Mouse (Mus musculus) lung, postnatal 0 days (tissue): ENCODE results near the gene Jak3. TPM values are rescaled to one million over a fixed set of nuclear protein-coding genes. Genes with fewer than 3 reads are reported as not detected.
A peak's percentile ranks its signal among the peaks of the same experiment; 100 is the strongest.

Experiments
- ATAC-seq: fragments of 200-750 bp; cut with Nextera tagmentation; 2 replicates; pipeline ENCODE4 v1.8.0; 2017; ENCODE audit warnings: moderate library complexity
- DNase-seq: peaks from one replicate; pipeline ENCODE4 v3.0.0-alpha.2; 2016; ENCODE audit warnings: low spot score
- H3K27ac ChIP-seq: fragments of 300-500 bp; sonication (generic); 2 replicates; pipeline ENCODE4 v1.5.1; 2014; ENCODE audit warnings: antibody characterized with exemption, mild to moderate bottlenecking, low read length, mixed read lengths
- H3K27me3 ChIP-seq: fragments of 300-500 bp; sonication (generic); replicated peaks from 2 replicates; pipeline ENCODE4 v1.6.1; 2014; ENCODE audit warnings: low read length, mixed read lengths; ENCODE audit not compliant: insufficient read depth
- H3K36me3 ChIP-seq: fragments of 300-500 bp; sonication (generic); 2 replicates; pipeline ENCODE4 v1.6.1; 2014; ENCODE audit warnings: low read length, mixed read lengths; ENCODE audit not compliant: insufficient read depth
- H3K4me1 ChIP-seq: fragments of 300-500 bp; sonication (generic); 2 replicates; pipeline ENCODE4 v1.6.1; 2014; ENCODE audit warnings: antibody characterized with exemption, low read depth, low read length, mixed read lengths; ENCODE audit not compliant: insufficient read depth
- H3K4me2 ChIP-seq: fragments of 300-500 bp; sonication (generic); replicated peaks from 2 replicates; pipeline ENCODE4 v1.6.1; 2014; ENCODE audit warnings: low read depth, mild to moderate bottlenecking, low read length, moderate library complexity, mixed read lengths
- H3K4me3 ChIP-seq: fragments of 300-500 bp; sonication (generic); 2 replicates; pipeline ENCODE4 v1.5.1; 2014; ENCODE audit warnings: low read depth, low read length
- H3K9ac ChIP-seq: fragments of 300-500 bp; sonication (generic); replicated peaks from 2 replicates; pipeline ENCODE4 v1.6.1; 2014; ENCODE audit warnings: low read depth, mild to moderate bottlenecking
- H3K9me3 ChIP-seq: fragments of 300-500 bp; sonication (generic); 2 replicates; pipeline ENCODE4 v1.6.1; 2016; ENCODE audit warnings: low read length, mixed read lengths
- CTCF ChIP-seq: IDR thresholded peaks from 2 replicates; pipeline ENCODE4 v1.5.1; 2016; ENCODE audit warnings: antibody characterized with exemption, mild to moderate bottlenecking
- EP300 ChIP-seq: IDR thresholded peaks from 2 replicates; pipeline ENCODE4 v1.6.1; 2016; ENCODE audit warnings: antibody characterized with exemption, mild to moderate bottlenecking, control low read depth
- WGBS: fragments of 180-500 bp; shearing (Covaris S2); extraction: QIAGEN DNeasy Blood & Tissue Kit; methylation state at CpG from one replicate; pipeline ENCODE4 v1.1.7; 2014; 5-methylcytosine and 5-hydroxymethylcytosine counted together
- polyA plus RNA-seq: library from polyadenylated mRNA; unstranded; fragments of >200 nt; fragmentation: Nextera tagmentation; extraction: Ambion mirVana; gene quantifications from 2 replicates; pipeline ENCODE4 v1.2.1, GENCODE M21; 2015

Gene Jak3
- polyA plus RNA-seq, 1 experiment from 2014 or later: 7.7 TPM

- ATAC-seq: no peak
- H3K4me3 ChIP-seq: 0 out of 2 replicates have a peak overlapping the region, but pooled peaks have one; percentile 39
Observed at GRCm38 (mm10) chr8:71670198-71670597, 5.9 kb upstream of the Jak3 start.

DNA sequence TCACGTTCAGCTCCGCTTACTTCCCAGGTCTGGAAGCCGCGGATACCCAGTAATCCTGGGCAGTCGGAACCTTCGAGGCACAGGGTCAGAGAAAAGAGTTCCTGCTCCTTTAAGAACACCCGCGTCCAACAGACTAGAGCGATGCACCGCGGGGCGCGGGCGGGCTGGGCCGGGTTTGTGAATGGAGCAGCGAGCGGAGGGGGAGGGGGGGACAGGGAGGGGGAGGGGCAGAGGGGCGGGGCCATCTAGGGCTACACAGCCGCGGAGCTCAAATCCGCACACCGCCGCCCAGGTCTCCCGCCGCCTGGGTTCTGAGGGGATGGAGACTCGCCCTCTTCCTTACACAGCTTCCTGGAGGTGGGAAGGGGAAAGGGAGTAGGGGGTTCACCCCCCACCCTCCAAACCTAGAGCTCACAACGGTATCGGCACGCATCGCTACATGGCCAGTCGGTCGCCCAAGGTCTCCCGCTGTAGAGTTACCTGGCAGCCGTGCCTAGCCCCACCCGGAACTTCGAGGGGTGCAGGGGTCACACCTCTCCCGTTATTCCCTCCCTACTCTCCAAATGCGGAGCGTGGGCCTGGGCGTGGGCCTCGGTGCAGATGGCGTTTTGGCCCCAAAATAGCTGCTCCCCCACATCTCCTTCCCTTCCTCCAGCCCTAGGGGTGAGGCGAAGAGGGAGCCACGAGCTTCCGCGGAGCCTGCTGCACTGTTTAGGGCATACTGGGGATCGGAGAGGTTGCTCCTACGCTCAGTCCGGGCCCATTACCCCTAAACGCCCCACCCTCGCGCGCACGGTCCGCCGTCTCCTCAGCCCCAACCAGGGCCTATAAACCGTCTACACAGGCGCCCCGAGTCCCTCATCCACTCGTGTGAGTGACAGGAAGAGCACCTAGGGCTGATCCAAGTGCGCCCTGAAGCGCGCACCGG, 5.2 kb upstream of the Jak3 start:
- TF ChIP-seq CTCF (no peak), EP300 (no peak)
- ATAC-seq (peak; percentile 16), DNase-seq (no peak)
- no peaks in the 10 kb centered on the region for H3K9me3 ChIP-seq
- H3K4me1 ChIP-seq: peaks cover 19% of the 10 kb centered on the region
- H3K27ac ChIP-seq: no peak overlapping the region
- H3K36me3 ChIP-seq: no peaks in the 10 kb centered on the region
- H3K4me3 ChIP-seq: peak overlapping the region; percentile 39
- 0 out of 2 replicates have a peak, but pooled peaks cover 12% of the 10 kb centered on the region for H3K27me3 ChIP-seq
- no peak overlapping the region for H3K9ac ChIP-seq
- WGBS: 2% methylated on average over 47 of the region's 64 CpGs
- peak overlapping the region; percentile 77 for H3K4me2 ChIP-seq

More at GRCm38 (mm10) chr8:71670198-71670597, 5.9 kb upstream of the Jak3 start:
- TF ChIP-seq EP300 (no peak), CTCF (no peak)
- 11% methylated on average over 10 of the region's 12 CpGs for WGBS
- Histone ChIP-seq H3K4me1 (peaks cover 19% of the 10 kb centered on the region; the same call in 1 of the 2 replicates), H3K4me2 (peak overlapping the region; percentile 77), H3K9ac (no peak overlapping the region), H3K36me3 (no peaks in the 10 kb centered on the region), H3K9me3 (no peaks in the 10 kb centered on the region), H3K27me3 (0 out of 2 replicates have a peak, but pooled peaks cover 12% of the 10 kb centered on the region), H3K27ac (no peak overlapping the region)
- no peak for DNase-seq

DNA sequence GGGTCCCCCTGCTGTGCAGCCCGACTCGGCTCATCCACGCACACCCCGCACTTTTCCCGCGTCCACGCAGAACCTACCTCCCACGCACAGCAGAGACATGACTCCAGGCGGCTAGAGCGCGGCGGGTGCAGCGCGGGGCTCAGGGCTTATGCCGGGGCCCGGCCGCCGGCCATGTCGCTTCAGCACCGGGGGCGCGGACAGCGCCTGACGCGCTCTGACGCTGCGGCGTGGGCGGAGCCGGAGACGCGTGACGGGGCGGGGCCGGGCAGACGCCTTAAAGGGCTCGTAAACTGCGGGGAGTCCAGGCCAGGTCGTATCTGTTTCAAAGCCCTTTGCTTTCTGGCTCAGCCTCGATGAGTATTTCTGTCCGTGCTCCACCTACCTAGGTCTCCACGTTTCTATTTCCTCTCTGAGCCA, 4.5 kb upstream of the Jak3 start, which contains the start of gene Unc13a:
Unc13a (minus strand) TSS at position 209 of the 417 bp plus-strand sequence.
- TF ChIP-seq CTCF: no peak
- TF ChIP-seq EP300: no peak
- Histone ChIP-seq H3K4me1 (peaks cover 19% of the 10 kb centered on the region), H3K4me2 (peak within 1 kb of the TSS; percentile 77), H3K4me3 (peak within 1 kb of the TSS; percentile 39), H3K9ac (no peak within 1 kb of the TSS), H3K27ac (no peak within 1 kb of the TSS), H3K36me3 (no peaks in the 10 kb centered on the region), H3K9me3 (no peaks in the 10 kb centered on the region), H3K27me3 (0 out of 2 replicates have a peak, but pooled peaks cover 12% of the 10 kb centered on the region)
- under 1% methylated on average over 42 of the region's 42 CpGs for WGBS
- DNase-seq (peak; percentile 86), ATAC-seq (peak; percentile 81)

DNA sequence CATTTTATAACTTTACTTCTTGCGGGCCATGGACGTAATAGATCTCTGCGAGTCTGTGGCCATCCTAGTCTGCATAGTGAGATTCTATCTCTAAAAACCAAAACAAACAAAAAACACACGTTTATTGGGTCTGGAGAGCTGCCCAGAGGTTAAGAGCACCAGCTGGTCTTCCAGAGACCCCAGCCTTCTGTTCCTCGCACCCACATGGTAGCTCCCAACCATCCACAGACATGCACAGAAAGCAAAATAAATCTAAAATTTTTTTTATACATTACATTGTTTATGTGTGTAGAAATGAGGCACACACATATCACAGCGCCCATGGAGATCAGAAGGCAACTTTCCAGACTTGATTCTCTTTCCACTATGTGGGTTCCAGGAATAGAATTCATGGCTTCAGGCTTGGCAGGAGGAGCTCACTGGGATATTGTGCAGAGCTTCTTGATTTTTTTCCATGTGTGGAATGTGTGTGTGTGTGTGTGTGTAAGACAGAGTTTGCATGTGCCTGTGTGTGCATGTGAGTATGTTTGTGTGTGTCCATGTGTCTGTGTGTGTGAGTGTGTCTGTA, 3.8 kb upstream of the Jak3 start:
- no peak overlapping the region for H3K27ac ChIP-seq
- ATAC-seq (no peak), DNase-seq (no peak)
- H3K9me3 ChIP-seq: no peaks in the 10 kb centered on the region
- no peak overlapping the region for H3K9ac ChIP-seq
- H3K4me1 ChIP-seq: peaks cover 19% of the 10 kb centered on the region
- H3K4me3 ChIP-seq: 0 out of 2 replicates have a peak overlapping the region, but pooled peaks have one; percentile 39
- TF ChIP-seq EP300: no peak
- TF ChIP-seq CTCF: no peak
- WGBS: 59% methylated on average over 6 of the region's 6 CpGs
- H3K4me2 ChIP-seq: peak overlapping the region; percentile 77
- 0 out of 2 replicates have a peak, but pooled peaks cover 12% of the 10 kb centered on the region for H3K27me3 ChIP-seq
- no peaks in the 10 kb centered on the region for H3K36me3 ChIP-seq

DNA sequence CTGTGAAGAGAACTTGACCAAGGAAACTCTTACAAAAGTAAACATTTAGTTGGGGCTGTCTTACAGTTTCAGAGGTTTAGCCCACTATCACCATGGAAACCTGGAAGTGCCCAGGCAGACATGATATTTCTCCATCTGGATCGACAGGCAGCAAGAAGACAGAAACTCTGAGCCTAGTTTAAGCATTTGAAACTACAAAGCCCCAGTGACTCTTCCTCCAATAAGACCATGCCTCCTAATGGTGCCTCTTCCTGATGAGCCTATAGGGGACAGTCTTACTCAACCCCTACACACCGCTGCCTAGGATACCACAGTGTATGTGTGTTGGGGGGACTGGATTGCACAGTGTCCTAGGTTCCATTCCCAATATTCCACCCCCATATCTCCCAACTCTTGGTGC, 2.0 kb upstream of the Jak3 start:
- Histone ChIP-seq H3K4me1 (peaks cover 13% of the 10 kb centered on the region), H3K36me3 (no peaks in the 10 kb centered on the region), H3K9ac (no peak overlapping the region), H3K4me3 (no peak overlapping the region), H3K27ac (no peak overlapping the region), H3K9me3 (no peaks in the 10 kb centered on the region), H3K27me3 (0 out of 2 replicates have a peak, but pooled peaks cover 12% of the 10 kb centered on the region), H3K4me2 (no peak overlapping the region)
- ATAC-seq (no peak), DNase-seq (no peak)
- WGBS: 61% methylated on average over 2 of the region's 2 CpGs
- TF ChIP-seq CTCF: no peak
- TF ChIP-seq EP300: no peak

DNA sequence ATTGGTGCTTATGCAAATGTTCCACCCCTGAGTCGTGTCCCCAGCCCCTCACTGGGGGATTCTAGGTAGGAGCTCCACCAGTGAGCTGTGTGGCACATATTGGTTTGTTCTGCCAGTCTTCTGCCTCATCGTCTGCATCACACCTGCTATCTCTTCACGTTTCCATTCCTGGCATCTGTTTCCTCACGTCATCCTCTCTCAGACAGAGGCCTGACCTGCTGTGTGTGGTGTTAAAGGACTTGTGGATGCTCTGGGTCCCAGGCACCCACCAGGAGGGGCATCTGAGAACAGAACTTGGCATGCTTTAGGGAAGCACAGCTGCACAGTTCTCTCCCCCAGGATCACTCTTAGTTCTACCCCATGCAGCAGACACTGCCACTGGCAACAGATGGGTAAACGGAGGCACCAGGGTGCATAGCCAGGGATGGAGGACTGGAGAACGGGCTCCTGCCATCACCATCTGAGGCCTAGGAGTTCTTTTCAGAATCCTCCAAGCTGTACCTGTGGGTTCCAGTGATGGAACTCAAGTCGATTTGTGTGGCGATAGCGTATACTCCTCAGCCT, 558 bp upstream of the Jak3 start:
- peak overlapping the region; percentile 65; the same call in 1 of the 2 replicates for H3K27ac ChIP-seq
- H3K4me3 ChIP-seq: peak overlapping the region; percentile 58; the same call in 1 of the 2 replicates
- H3K36me3 ChIP-seq: no peaks in the 10 kb centered on the region
- TF ChIP-seq CTCF (no peak), EP300 (no peak)
- H3K4me1 ChIP-seq: peaks cover 16% of the 10 kb centered on the region
- WGBS: 37% methylated on average over 9 of the region's 9 CpGs
- ATAC-seq: no peak
- H3K4me2 ChIP-seq: peak overlapping the region; percentile 78
- no peak for DNase-seq
- H3K27me3 ChIP-seq: peaks cover 5% of the 10 kb centered on the region; the same call in 1 of the 2 replicates
- no peaks in the 10 kb centered on the region for H3K9me3 ChIP-seq
- no peak overlapping the region for H3K9ac ChIP-seq
